In the genomic region with DNA sequence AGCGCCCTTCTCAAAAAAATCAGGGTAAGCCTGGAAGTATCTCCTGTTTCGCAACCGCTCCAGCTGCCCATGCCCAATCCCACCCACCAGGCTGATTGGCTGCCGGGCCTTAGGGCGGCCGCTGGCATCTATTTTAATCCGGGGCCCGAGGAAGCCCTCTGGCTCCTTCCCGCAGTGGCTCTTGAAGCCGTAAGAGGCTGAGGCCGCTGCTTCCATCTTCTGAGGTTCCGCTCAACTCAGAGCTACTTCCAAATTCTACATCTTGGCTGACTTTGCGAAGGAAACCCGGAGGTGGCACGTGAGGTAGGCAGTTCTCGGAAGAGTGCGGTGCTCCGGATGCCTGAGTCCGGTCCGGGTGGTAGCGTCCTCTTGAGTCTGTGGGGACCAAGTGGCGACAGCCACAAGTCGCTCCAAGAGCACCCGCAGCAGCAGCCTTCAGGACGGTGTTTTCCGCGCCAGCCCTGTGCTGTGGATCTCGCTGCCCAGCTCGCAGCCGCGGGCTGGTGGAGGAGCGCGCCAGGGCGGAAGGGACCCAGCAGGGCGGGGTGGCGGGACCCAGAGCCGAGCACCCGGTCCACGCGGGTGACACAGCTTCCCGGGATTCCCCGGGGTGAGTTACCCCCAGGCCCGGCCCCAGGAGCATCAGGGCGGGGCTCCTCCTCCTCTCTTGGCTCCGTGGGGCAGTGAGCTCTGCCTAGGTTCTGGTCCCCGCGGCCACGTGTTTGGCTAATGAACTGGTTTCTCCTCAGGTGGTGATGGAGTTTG, we compare ENCODE assay signal across 8 mouse cellular contexts. TPM values are rescaled to one million over a fixed set of nuclear protein-coding genes. Genes with fewer than 3 reads are reported as not detected.
DNase-seq lines count a peak whose midpoint lies in the region; ATAC-seq lines count a peak whose summit lies in the region.

Gene Abcb1b (plus strand): TSS at position 161 of the 765 bp plus-strand sequence.

- no peak within 1 kb of the TSS for H3K27ac ChIP-seq in hindbrain, embryonic 12.5 days

- peak within 1 kb of the TSS; percentile 58 for H3K9ac ChIP-seq in hindbrain, embryonic 12.5 days

- no peaks in the 10 kb centered on the region for H3K9me3 ChIP-seq in hindbrain, embryonic 12.5 days (replicated peaks)

- H3K4me3 ChIP-seq in hindbrain, embryonic 12.5 days, result peak within 1 kb of the TSS; percentile 58

- H3K4me1 ChIP-seq in hindbrain, embryonic 12.5 days, result peaks cover 5% of the 10 kb centered on the region; the same call in 1 of the 2 replicates

- ATAC-seq in hindbrain, embryonic 12.5 days (ENCODE audit: low FRiP score), result peak; percentile 85

- no peaks in the 10 kb centered on the region for H3K36me3 ChIP-seq in hindbrain, embryonic 12.5 days

- WGBS in hindbrain, embryonic 12.5 days, result under 1% methylated on average over 48 of the region's 48 CpGs

- peak within 1 kb of the TSS; percentile 100 for H3K4me2 ChIP-seq in hindbrain, embryonic 12.5 days (replicated peaks)

- H3K27me3 ChIP-seq in hindbrain, embryonic 12.5 days, result no peaks in the 10 kb centered on the region

- DNase-seq in T-cell, adult 2 months (ENCODE audit: low spot score), result peak; percentile 60
- peak; percentile 60 to 64 for DNase-seq in cerebellum, postnatal 14 days
- peak; percentile 19 to 20 for DNase-seq in frontal cortex, postnatal 25 days (ENCODE audit: low spot score in 2 of 2)
- DNase-seq in layer of hippocampus, postnatal 25 days (ENCODE audit: extremely low spot score in 1 of 2, low spot score in 1 of 2), result peak; percentile 31 to 32
- peak; percentile 45 for DNase-seq in lung, postnatal 10 days
- DNase-seq in ovary, postnatal 10 days (ENCODE audit: low spot score), result peak; percentile 2
- DNase-seq in thymus, postnatal 14 days, result peak; percentile 26

RNA-seq across cellular contexts. Expression of gene Abcb1b, which starts in this region (rescaled TPM):
- 1.1 and 1.2 TPM in 2 replicates for polyA plus RNA-seq in hindbrain, embryonic 12.5 days (2016; fragmentation: Nextera tagmentation; extraction: Ambion mirVana)
- 1 to 10 TPM; 3.7 to 4.4 TPM for total RNA-seq in layer of hippocampus, postnatal 25 days (2021)

Comparison
In these comparisons a context has a peak if more than half of its experiments do, and no peak if none do; other contexts are left out.
1. DNase-seq: peak in every context shown above with its lines; median percentile 62 in cerebellum, postnatal 14 days; 60 in T-cell, adult 2 months; 45 in lung, postnatal 10 days; 32 in layer of hippocampus, postnatal 25 days; 26 in thymus, postnatal 14 days; 20 in frontal cortex, postnatal 25 days; 2 in ovary, postnatal 10 days.